Mouse (Mus musculus) brain, embryonic 14.5 days (tissue): ENCODE measurements around the gene Olfr281.

Source experiments
- CTCF ChIP-seq: fragments of 200-500 bp; IDR thresholded peaks from 2 replicates; pipeline ENCODE4 v1.5.1; 2012; ENCODE audit warnings: inconsistent platforms, mild to moderate bottlenecking, moderate library complexity, borderline replicate concordance; ENCODE audit not compliant: insufficient read depth, insufficient read length; ENCODE audit errors: extremely low read depth
- POLR2A ChIP-seq: fragments of 200-500 bp; IDR thresholded peaks from 2 replicates; pipeline ENCODE4 v1.6.1; 2012; ENCODE audit warnings: mild to moderate bottlenecking, inconsistent platforms, borderline replicate concordance; ENCODE audit not compliant: poor library complexity, insufficient read depth, insufficient read length, severe bottlenecking; ENCODE audit errors: extremely low read depth

DNA sequence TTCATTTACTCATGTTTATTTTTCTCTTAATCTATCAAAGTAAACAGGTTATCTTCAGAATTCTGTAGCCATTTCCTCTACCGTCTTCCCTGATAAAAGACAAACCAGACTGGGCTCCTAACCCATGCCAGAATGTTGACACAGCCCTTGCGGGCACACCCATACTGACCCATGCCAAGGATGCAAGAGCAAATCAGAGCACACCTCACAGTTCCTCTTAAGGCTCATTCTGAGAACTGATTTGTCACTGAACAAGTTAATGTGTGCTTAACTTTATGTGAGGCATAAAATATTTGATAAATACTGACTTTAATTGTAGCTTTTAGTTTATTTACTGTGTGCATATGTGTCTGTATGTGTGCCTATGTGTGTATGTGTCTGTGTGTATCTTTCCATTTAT is 38.9 kb downstream of the Olfr281 start:
- TF ChIP-seq CTCF (no peak), POLR2A (no peak)
